Mouse (Mus musculus) embryonic facial prominence, embryonic 15.5 days (tissue): ENCODE data around the gene Mrpl41. TPM values are rescaled to one million over a fixed set of nuclear protein-coding genes. Genes with fewer than 3 reads are reported as not detected.
"Not testable (repeated sequence)": the region's sequence is repeated elsewhere in the genome, so short reads cannot be mapped to it uniquely, and the experiment has no call there.

Experiments
- ATAC-seq: fragments of 200-750 bp; cut with Nextera tagmentation; 2 replicates; pipeline ENCODE4 v1.8.0; 2017; ENCODE audit warnings: low read depth, moderate TSS enrichment; ENCODE audit not compliant: insufficient number of reproducible peaks, low FRiP score, low TSS enrichment
- H3K27ac ChIP-seq: fragments of 300-500 bp; sonication (generic); replicated peaks from 2 replicates; pipeline ENCODE4 v1.5.1; 2015; ENCODE audit warnings: mild to moderate bottlenecking, inconsistent platforms
- H3K27me3 ChIP-seq: fragments of 300-500 bp; sonication (generic); 2 replicates; pipeline ENCODE4 v1.6.1; 2015; ENCODE audit warnings: inconsistent platforms
- H3K36me3 ChIP-seq: fragments of 300-500 bp; sonication (generic); 2 replicates; pipeline ENCODE4 v1.6.1; 2015; ENCODE audit warnings: mild to moderate bottlenecking, inconsistent platforms
- H3K4me1 ChIP-seq: fragments of 300-500 bp; sonication (generic); 2 replicates; pipeline ENCODE4 v1.6.1; 2015; ENCODE audit warnings: inconsistent platforms
- H3K4me2 ChIP-seq: fragments of 300-500 bp; sonication (generic); replicated peaks from 2 replicates; pipeline ENCODE4 v1.6.1; 2015; ENCODE audit warnings: mild to moderate bottlenecking, inconsistent platforms
- H3K4me3 ChIP-seq: fragments of 300-500 bp; sonication (generic); replicated peaks from 2 replicates; pipeline ENCODE4 v1.5.1; 2015; ENCODE audit warnings: mild to moderate bottlenecking, inconsistent platforms
- H3K9ac ChIP-seq: fragments of 300-500 bp; sonication (generic); 2 replicates; pipeline ENCODE4 v1.6.1; 2015; ENCODE audit warnings: inconsistent platforms
- H3K9me3 ChIP-seq: fragments of 300-500 bp; sonication (generic); replicated peaks from 2 replicates; pipeline ENCODE4 v1.6.1; 2016; ENCODE audit warnings: inconsistent platforms
- WGBS: fragments of 180-500 bp; shearing (Covaris S2); methylation state at CpG from one replicate; pipeline ENCODE4 v1.1.7; 2015; 5-methylcytosine and 5-hydroxymethylcytosine counted together
- polyA plus RNA-seq: library from polyadenylated mRNA; unstranded; fragments of >200 nt; fragmentation: Nextera tagmentation; extraction: Ambion mirVana; gene quantifications from 2 replicates; pipeline ENCODE4 v1.2.1, GENCODE M21; 2015

Mrpl41 gene
- polyA plus RNA-seq, 1 experiment from 2014 or later = 127 TPM

DNA sequence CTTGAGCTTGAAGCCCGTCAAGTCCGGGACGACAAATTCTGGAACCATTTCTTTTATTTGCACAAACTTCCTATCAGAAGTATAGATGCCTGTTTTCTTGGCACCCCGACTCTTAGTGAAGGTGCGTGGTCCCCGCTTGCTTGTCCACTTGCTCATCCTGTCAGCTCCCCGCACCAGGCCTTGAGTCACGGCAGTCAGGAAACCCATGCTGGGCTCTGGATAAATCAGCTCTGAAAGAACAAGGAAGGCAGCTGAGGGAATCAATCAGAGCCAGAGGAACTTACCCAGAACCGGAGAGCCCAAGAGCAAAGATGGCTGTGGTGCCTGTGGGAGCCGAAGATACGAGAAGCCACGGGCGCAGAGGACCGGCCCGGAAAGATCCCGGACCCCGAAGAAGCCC is 446 bp downstream of the Mrpl41 start:
- not testable (repeated sequence) for H3K27me3 ChIP-seq, H3K9me3 ChIP-seq, ATAC-seq
- H3K27ac ChIP-seq = peak overlapping the region; percentile 87
- under 1% methylated on average over 17 of the region's 17 CpGs for WGBS
- peak overlapping the region; percentile 89 for H3K4me3 ChIP-seq
- H3K4me1 ChIP-seq = peaks cover 20% of the 10 kb centered on the region
- peaks cover 38% of the 10 kb centered on the region for H3K36me3 ChIP-seq
- H3K9ac ChIP-seq = peak overlapping the region; percentile 87
- peak overlapping the region; percentile 94 for H3K4me2 ChIP-seq

DNA sequence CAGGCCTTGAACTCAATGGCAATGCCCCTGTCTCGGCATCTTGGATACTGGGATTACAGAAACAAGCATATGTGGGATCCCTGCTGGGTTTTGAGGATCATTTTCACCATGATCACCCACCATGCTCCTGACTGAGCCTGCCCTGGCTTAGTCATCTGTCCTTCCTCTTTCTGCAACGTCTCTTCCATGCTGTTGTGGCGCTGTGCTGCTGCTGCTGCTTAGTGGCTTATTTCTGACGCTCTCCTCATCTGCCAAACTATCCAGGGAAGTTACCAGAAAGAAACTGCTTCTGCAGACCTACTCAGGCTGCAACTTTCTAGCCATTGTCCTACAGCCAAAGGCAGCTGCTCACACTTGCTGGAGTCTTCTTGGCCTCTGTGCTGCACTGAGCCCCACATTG is 4.5 kb downstream of the Mrpl41 start:
- no peak overlapping the region for H3K9ac ChIP-seq
- no peak overlapping the region for H3K4me2 ChIP-seq
- no peak overlapping the region for H3K27ac ChIP-seq
- H3K36me3 ChIP-seq = peaks cover 68% of the 10 kb centered on the region
- H3K9me3 ChIP-seq = no peaks in the 10 kb centered on the region
- no peaks in the 10 kb centered on the region for H3K27me3 ChIP-seq
- ATAC-seq = no peak
- no peak overlapping the region for H3K4me3 ChIP-seq
- WGBS = 82% methylated on average over 4 of the region's 4 CpGs
- H3K4me1 ChIP-seq = peaks cover 12% of the 10 kb centered on the region

DNA sequence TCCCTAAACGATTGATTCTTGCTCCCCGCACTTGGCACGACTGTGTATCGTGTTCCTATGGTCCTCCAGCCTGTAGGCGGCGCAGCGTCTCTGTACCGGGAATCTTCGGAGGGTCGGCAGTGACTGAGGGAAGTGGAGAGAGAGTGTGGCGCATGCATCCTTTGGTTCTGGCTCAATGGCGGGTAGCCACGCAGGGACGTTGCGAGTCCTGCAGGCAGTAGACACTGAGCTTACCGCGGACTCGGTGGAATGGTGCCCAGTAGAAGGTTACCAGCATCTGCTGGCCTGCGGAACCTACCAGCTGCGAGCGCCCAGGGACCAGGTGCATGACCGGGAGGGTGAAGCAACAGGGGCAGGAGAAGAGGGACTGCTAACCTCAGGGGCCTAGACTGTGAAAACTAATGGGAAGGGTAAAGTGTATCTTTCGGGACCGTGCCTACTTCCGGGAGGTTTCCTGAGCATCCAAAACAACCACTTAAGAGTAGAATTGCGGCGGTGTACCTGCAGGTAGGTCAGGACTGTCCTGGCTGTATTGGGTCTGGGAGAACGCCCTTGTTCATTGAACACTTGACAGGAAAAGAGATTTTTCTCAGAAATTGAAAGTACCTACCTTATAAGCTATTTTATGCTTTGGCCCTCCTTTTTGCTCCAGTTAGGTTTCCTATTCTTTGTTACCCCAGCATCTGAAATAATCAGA is 12.4 kb downstream of the Mrpl41 start, which contains the start of gene Dph7:
Gene Dph7 (plus strand): TSS at position 97 of the 697 bp plus-strand sequence.
- Histone ChIP-seq H3K4me2 (peak within 1 kb of the TSS; percentile 52), H3K9ac (peak within 1 kb of the TSS; percentile 75), H3K27ac (peak within 1 kb of the TSS; percentile 69), H3K27me3 (no peaks in the 10 kb centered on the region), H3K36me3 (peaks cover 53% of the 10 kb centered on the region), H3K9me3 (no peaks in the 10 kb centered on the region), H3K4me3 (peak within 1 kb of the TSS; percentile 78), H3K4me1 (peaks cover 8% of the 10 kb centered on the region)
- under 1% methylated on average over 28 of the region's 28 CpGs for WGBS
- peak; percentile 83 for ATAC-seq

DNA sequence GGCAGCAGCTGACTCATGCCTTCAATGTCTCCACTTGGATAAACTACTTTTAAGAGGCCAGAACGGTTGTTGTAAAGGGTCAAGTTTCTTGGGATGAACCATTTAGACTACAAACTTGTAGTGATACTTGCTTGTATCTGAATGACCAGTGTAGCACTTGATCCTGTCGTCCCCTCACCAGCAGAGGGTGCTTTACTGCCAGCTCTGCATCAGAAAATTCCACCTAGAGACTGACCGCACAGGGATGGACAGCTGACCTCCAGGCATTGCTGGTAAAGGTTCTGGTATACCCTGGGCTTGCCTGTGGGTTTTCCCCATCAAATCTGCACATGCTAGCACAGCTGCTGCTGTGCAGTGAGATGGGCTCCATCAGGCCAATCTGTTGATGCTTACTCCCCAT is 14.0 kb downstream of the Mrpl41 start:
- Histone ChIP-seq H3K27me3 (no peaks in the 10 kb centered on the region), H3K9ac (no peak overlapping the region), H3K36me3 (peaks cover 54% of the 10 kb centered on the region), H3K4me1 (peaks cover 8% of the 10 kb centered on the region), H3K27ac (no peak overlapping the region), H3K9me3 (no peaks in the 10 kb centered on the region), H3K4me2 (no peak overlapping the region), H3K4me3 (no peak overlapping the region)
- ATAC-seq = no peak
- 34% methylated on average over 3 of the region's 3 CpGs for WGBS

DNA sequence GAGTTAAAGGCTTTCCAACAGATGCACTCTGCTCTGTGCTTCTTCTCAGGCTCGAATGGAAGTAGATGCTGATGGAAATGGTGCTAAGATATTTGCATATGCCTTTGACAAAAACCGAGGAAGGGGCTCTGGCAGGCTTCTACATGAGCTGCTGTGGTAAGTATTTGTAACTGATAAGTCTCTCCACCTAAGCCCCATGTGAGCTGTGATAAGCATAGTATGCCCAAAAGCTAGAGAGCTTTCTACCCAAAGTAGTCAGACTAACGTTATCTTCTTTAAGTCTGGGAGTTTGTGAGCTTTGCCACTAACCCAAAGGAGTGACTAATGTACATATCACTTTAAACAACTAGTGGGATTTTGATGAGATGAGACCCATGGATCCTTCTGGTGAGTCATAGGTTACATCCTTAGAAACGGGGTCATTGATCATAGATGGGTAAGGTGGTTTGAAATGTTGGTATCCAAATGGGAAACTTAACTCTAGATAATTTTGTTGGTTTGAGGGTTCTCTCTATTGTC is 22.3 kb downstream of the Mrpl41 start:
- H3K36me3 ChIP-seq = peaks cover 53% of the 10 kb centered on the region
- no peaks in the 10 kb centered on the region for H3K9me3 ChIP-seq
- H3K9ac ChIP-seq = no peak overlapping the region
- H3K27ac ChIP-seq = no peak overlapping the region
- peaks cover 15% of the 10 kb centered on the region for H3K4me1 ChIP-seq
- ATAC-seq = no peak
- no peaks in the 10 kb centered on the region for H3K27me3 ChIP-seq
- H3K4me2 ChIP-seq = no peak overlapping the region
- H3K4me3 ChIP-seq = no peak overlapping the region
- 89% methylated on average over 4 of the region's 4 CpGs for WGBS

DNA sequence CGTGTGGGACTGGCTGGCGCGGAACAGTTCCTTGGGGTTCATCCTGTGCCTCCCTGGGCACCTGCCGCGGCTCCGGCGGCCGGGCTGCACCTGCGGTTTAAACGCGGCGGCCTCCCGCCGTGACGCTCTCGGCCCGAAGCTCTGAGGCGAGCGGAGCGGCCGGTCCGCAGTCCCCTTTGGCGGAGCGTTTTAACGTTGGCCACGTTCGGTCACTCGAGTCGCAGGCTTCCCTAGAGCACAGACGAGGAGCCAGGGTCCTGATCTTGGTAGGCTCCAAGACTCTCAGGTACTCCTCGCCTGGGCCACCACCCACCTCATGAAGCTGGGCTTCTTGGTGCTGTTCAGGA is 24.7 kb downstream of the Mrpl41 start:
- no peaks in the 10 kb centered on the region for H3K9me3 ChIP-seq
- peaks cover 15% of the 10 kb centered on the region for H3K4me1 ChIP-seq
- no peaks in the 10 kb centered on the region for H3K27me3 ChIP-seq
- H3K4me2 ChIP-seq = peak overlapping the region; percentile 85
- peak overlapping the region; percentile 98 for H3K4me3 ChIP-seq
- under 1% methylated on average over 31 of the region's 31 CpGs for WGBS
- peak overlapping the region; percentile 96 for H3K9ac ChIP-seq
- ATAC-seq = no peak
- H3K27ac ChIP-seq = peak overlapping the region; percentile 22; the same call in 1 of the 2 replicates
- H3K36me3 ChIP-seq = peaks cover 35% of the 10 kb centered on the region

DNA sequence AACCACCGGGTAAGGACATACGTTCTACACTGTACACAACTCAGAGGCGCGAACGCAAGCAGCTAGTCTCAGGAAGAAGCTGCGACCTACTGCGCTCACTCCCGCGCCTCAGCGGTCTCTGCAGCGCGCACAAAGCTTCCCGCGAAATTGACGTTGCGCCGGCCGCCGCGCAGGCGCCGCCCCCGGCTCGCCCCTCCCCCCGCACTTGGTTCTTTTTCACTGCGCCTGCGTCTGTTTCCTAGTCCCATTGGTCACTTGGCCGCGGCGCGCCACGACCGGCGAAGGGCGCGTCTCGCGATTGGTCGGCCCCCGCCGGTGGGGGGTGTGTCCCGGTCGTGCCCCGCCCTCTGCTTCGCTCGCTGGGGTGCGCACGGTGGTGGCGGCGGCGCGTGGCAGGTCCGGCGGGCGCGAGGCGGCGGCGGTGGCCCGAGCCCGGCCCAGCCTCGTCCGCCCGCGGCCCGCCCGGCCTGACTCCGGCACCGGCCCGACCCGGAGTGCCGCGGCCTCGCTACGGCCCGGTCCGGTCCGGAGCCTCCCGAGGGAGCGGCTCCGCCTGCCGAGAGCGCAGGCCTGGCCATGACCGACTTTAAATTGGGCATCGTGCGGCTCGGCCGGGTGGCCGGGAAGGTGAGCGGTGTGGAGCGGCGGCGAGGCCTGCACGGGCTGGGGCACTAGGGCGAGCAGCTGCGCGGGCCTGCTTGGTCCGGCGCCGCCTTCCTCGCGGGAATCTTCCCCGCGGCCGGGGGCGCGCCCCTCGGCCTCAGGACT is 25.3 kb downstream of the Mrpl41 start, which contains the start of gene Zmynd19:
Gene Zmynd19 (plus strand): TSS at position 372 of the 768 bp plus-strand sequence.
- ATAC-seq = peak; percentile 99
- peak within 1 kb of the TSS; percentile 85 for H3K4me2 ChIP-seq
- H3K4me3 ChIP-seq = peak within 1 kb of the TSS; percentile 98
- H3K9me3 ChIP-seq = no peaks in the 10 kb centered on the region
- H3K36me3 ChIP-seq = peaks cover 29% of the 10 kb centered on the region
- H3K27me3 ChIP-seq = no peaks in the 10 kb centered on the region
- peak within 1 kb of the TSS; percentile 96 for H3K9ac ChIP-seq
- WGBS = under 1% methylated on average over 82 of the region's 108 CpGs
- peak within 1 kb of the TSS; percentile 22; the same call in 1 of the 2 replicates for H3K27ac ChIP-seq
- peaks cover 15% of the 10 kb centered on the region for H3K4me1 ChIP-seq

DNA sequence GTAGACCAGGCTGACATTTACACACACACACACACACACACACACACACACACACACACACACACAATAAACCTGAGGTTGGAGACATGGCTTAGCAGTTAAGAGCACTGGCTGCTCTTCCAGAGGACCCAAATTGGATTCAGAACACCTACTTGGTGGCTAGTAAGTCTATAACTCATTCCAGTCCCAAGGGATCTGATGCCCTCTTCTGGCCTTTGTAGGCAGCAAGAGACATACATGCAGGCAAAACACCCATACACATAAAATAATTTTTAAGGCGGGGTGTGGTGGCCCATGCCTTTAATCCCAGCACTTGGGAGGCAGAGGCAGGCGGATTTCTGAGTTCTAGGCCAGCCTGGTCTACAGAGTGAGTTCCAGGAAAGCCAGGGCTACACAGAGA is 30.6 kb downstream of the Mrpl41 start:
- H3K27me3 ChIP-seq, H3K36me3 ChIP-seq, H3K9me3 ChIP-seq, H3K27ac ChIP-seq, ATAC-seq, H3K4me2 ChIP-seq, H3K9ac ChIP-seq, H3K4me1 ChIP-seq, H3K4me3 ChIP-seq: not testable (repeated sequence)
- WGBS = 58% methylated on average over 2 of the region's 2 CpGs

DNA sequence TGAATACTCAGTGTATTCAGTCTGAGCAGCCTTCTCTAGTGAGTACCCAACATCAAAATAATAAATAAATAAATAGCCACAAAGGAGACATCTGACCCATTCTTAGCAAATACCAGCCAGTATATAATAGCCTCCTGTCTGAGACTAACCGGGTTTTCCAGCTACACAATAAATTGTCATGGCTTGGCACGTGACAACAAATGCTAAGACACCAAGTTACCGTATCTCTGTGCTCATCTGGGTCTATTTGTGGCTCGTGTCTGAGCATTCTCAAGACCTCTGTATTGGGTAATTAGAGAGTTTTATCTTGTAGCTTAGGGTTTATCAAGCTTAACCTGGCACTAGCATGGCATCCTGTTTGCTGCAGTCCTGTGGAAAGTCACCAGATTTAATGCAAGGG is 32.8 kb downstream of the Mrpl41 start:
- 69% methylated on average over 4 of the region's 4 CpGs for WGBS
- Histone ChIP-seq H3K9ac (no peak overlapping the region), H3K36me3 (no peaks in the 10 kb centered on the region), H3K27me3 (no peaks in the 10 kb centered on the region), H3K9me3 (no peaks in the 10 kb centered on the region), H3K4me3 (no peak overlapping the region), H3K27ac (no peak overlapping the region), H3K4me2 (no peak overlapping the region), H3K4me1 (no peaks in the 10 kb centered on the region)
- ATAC-seq = no peak

DNA sequence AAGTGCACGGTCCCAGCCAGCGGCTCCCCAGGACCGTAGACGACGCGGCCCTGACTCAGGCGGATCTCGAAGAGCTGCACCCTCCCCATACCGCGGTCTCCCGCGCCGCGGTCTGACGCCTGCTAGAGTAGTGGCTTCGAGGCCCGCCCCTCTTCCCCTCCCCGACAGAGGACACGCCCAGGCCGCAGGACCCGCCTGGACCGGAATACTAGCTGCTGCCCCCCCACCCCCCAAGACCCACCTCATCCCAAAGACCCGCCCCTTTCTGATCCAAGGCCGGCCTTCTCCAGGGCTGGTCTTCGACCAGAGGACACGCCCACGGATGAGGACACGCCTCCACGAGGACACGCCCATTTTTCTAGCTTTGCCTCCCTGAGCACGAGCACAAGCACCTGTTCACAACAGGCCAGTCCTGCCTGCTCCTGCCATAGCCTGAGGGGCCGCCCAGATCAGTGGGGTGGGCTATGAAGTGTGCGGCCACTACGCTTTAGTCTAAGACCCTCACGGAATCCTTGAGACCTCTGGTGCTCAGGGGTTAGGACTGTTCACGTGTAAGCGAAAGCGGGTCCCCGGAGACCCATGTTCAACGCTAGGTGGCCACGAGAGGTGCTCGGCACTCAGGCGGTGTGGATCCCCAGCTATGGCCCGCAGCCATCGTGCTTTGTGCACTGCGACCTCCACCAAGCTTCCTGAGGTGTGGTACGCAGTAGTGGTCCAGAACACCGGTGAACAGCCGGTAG is 39.7 kb downstream of the Mrpl41 start, which contains the start of gene Arrdc1:
Gene Arrdc1 (minus strand): TSS at position 196 of the 740 bp plus-strand sequence.
- Histone ChIP-seq H3K36me3 (no peaks in the 10 kb centered on the region), H3K4me3 (peak within 1 kb of the TSS; percentile 73), H3K9me3 (no peaks in the 10 kb centered on the region), H3K4me1 (peaks cover 23% of the 10 kb centered on the region), H3K27me3 (no peaks in the 10 kb centered on the region), H3K4me2 (peak within 1 kb of the TSS; percentile 97), H3K9ac (peak within 1 kb of the TSS; percentile 71), H3K27ac (peak within 1 kb of the TSS; percentile 86)
- WGBS = under 1% methylated on average over 46 of the region's 49 CpGs
- peak; percentile 91 for ATAC-seq
